Mouse (Mus musculus) frontal cortex, postnatal 25 days (tissue): ENCODE measurements around the gene Aoc2.
"Not testable (repeated sequence)": the region's sequence is repeated elsewhere in the genome, so short reads cannot be mapped to it uniquely, and the experiment has no call there.

ENCODE experiments used
- DNase-seq, 2 experiments: peaks; one replicate each; pipeline ENCODE4 v3.0.0; 2022; ENCODE audit warnings: low spot score in 2 of 2

Aoc2 gene

GRCm38 (mm10) chr11:101315665-101316500, 9.0 kb upstream of the Aoc2 start, which contains the start of gene Psme3:
Psme3 (plus strand) TSS chr11:101316213.
- peak; percentile 89 for DNase-seq

GRCm38 (mm10) chr11:101316501-101316917, 8.4 kb upstream of the Aoc2 start:
- DNase-seq: no peak

GRCm38 (mm10) chr11:101323609-101324008, 1.3 kb upstream of the Aoc2 start:
- DNase-seq: peak; percentile 54 to 58

- not testable (repeated sequence) for DNase-seq
These were observed 338 bp downstream of the Aoc2 start for GRCm38 (mm10) chr11:101325201-101325600.

- DNase-seq: no peak
These were observed 1.3 kb downstream of the Aoc2 start for GRCm38 (mm10) chr11:101326147-101326546.

- DNase-seq: no peak
These were observed 2.4 kb downstream of the Aoc2 start for GRCm38 (mm10) chr11:101327311-101327710.

- DNase-seq: no peak
These were observed 4.2 kb downstream of the Aoc2 start for GRCm38 (mm10) chr11:101328941-101329635.

- DNase-seq: no peak
These were observed 5.6 kb downstream of the Aoc2 start, which contains the start of gene Aoc3 for GRCm38 (mm10) chr11:101330371-101330924. Aoc3 (plus strand) TSS chr11:101330605.

- DNase-seq: not testable (repeated sequence)
These were observed 6.1 kb downstream of the Aoc2 start for GRCm38 (mm10) chr11:101330961-101331360.

GRCm38 (mm10) chr11:101332537-101332936, 7.7 kb downstream of the Aoc2 start:
- DNase-seq: no peak

- no peak for DNase-seq
These were observed 9.2 kb downstream of the Aoc2 start for GRCm38 (mm10) chr11:101334023-101334422.

GRCm38 (mm10) chr11:101334516-101334915, 9.7 kb downstream of the Aoc2 start:
- DNase-seq: no peak

- DNase-seq: no peak
These were observed 10.8 kb downstream of the Aoc2 start for GRCm38 (mm10) chr11:101335685-101336084.

- DNase-seq: no peak
These were observed 13.4 kb downstream of the Aoc2 start for GRCm38 (mm10) chr11:101338123-101338760.

GRCm38 (mm10) chr11:101347083-101347775, 22.4 kb downstream of the Aoc2 start:
- no peak for DNase-seq

- no peak for DNase-seq
These were observed 23.9 kb downstream of the Aoc2 start for GRCm38 (mm10) chr11:101348774-101349173.

GRCm38 (mm10) chr11:101349216-101349615, 24.4 kb downstream of the Aoc2 start:
- DNase-seq: no peak

- DNase-seq: no peak
These were observed 26.3 kb downstream of the Aoc2 start for GRCm38 (mm10) chr11:101351100-101351720.

- no peak for DNase-seq
These were observed 26.9 kb downstream of the Aoc2 start for GRCm38 (mm10) chr11:101351721-101352111.

GRCm38 (mm10) chr11:101353436-101353835, 28.6 kb downstream of the Aoc2 start:
- DNase-seq: no peak

GRCm38 (mm10) chr11:101354438-101355010, 29.7 kb downstream of the Aoc2 start:
- DNase-seq: no peak
